Mouse (Mus musculus) E14TG2a.4 (cell line): ENCODE results near the gene Hist1h4h.
"Not testable (repeated sequence)": the region's sequence is repeated elsewhere in the genome, so short reads cannot be mapped to it uniquely, and the experiment has no call there.

Experiments
- CTCF ChIP-seq: conservative IDR thresholded peaks from 2 replicates; pipeline ENCODE4 v1.5.1; 2014; ENCODE audit warnings: low read length
- NANOG ChIP-seq: IDR thresholded peaks from 2 replicates; pipeline ENCODE4 v1.6.1; 2014; ENCODE audit warnings: borderline replicate concordance, low read length, mixed read lengths
- POU5F1 ChIP-seq: IDR thresholded peaks from 2 replicates; pipeline ENCODE4 v1.6.1; 2014; ENCODE audit warnings: low read length, borderline replicate concordance

GRCm38 (mm10) chr13:23544787-23545120 lies 13.9 kb downstream of the Hist1h4h start:
- TF ChIP-seq CTCF, NANOG, POU5F1: not testable (repeated sequence)
